Mouse (Mus musculus) C2C12 (cell line): ENCODE results near the gene Chrna3. TPM values are rescaled to one million over a fixed set of nuclear protein-coding genes. Genes with fewer than 3 reads are reported as not detected.

ENCODE experiments used
- H3K27me3 ChIP-seq: one replicate; pipeline ENCODE4 v1.6.1; 2011; ENCODE audit not compliant: control insufficient read depth, insufficient read depth, insufficient read length
- H3K36me3 ChIP-seq: one replicate; pipeline ENCODE4 v1.6.1; 2011; ENCODE audit not compliant: control insufficient read depth, insufficient read depth
- H3K4me3 ChIP-seq: one replicate; pipeline ENCODE4 v1.5.1; 2011; ENCODE audit warnings: mild to moderate bottlenecking, control low read depth; ENCODE audit not compliant: poor library complexity, insufficient read depth, severe bottlenecking
- H3K79me2 ChIP-seq: one replicate; pipeline ENCODE4 v1.6.1; 2011; ENCODE audit not compliant: control insufficient read depth, insufficient read depth
- H3K79me3 ChIP-seq: one replicate; pipeline ENCODE4 v1.6.1; 2011; ENCODE audit warnings: low read depth, control low read depth
- H3ac ChIP-seq: one replicate; pipeline ENCODE3; 2011; ENCODE audit warnings: low read depth; ENCODE audit not compliant: control insufficient read depth, insufficient read length
- CEBPB ChIP-seq: IDR thresholded peaks from one replicate; pipeline ENCODE4 v1.6.1; 2011; ENCODE audit warnings: low read depth, mild to moderate bottlenecking, control low read depth, moderate library complexity
- CTCF ChIP-seq: IDR thresholded peaks from one replicate; pipeline ENCODE4 v1.5.1; 2011; ENCODE audit not compliant: control insufficient read depth, insufficient read depth, insufficient read length
- FOSL1 ChIP-seq: IDR thresholded peaks from one replicate; pipeline ENCODE4 v1.8.0; 2011; ENCODE audit warnings: mild to moderate bottlenecking, low read length; ENCODE audit not compliant: poor library complexity, insufficient read depth, severe bottlenecking
- MAX ChIP-seq: IDR thresholded peaks from one replicate; pipeline ENCODE4 v1.6.1; 2011; ENCODE audit warnings: mild to moderate bottlenecking, control low read depth
- MYOD1 ChIP-seq: IDR thresholded peaks from one replicate; pipeline ENCODE4 v1.6.1; 2011; ENCODE audit warnings: low read depth; ENCODE audit not compliant: control insufficient read depth, insufficient read length
- MYOG ChIP-seq: IDR thresholded peaks from one replicate; pipeline ENCODE4 v1.6.1; 2011; ENCODE audit not compliant: control insufficient read depth, insufficient read length; ENCODE audit errors: extremely low read depth
- USF1 ChIP-seq: IDR thresholded peaks from one replicate; pipeline ENCODE4 v1.6.1; 2011; ENCODE audit warnings: low read depth, mild to moderate bottlenecking, control low read depth, moderate library complexity
- polyA plus RNA-seq: library from polyadenylated mRNA; unstranded; fragments of >200 nt; fragmentation: generic; extraction: Trizol; gene quantifications from one replicate; pipeline ENCODE4 v1.2.1, GENCODE M21; 2012; ENCODE audit warnings: missing spikeins

Chrna3 gene
- polyA plus RNA-seq, 1 experiment: not detected

GRCm38 (mm10) chr9:55003609-55004008 lies 22.8 kb downstream of the Chrna3 start:
- no peaks in the 10 kb centered on the region for H3K36me3 ChIP-seq
- H3K79me2 ChIP-seq: no peaks in the 10 kb centered on the region
- no peak overlapping the region for H3K4me3 ChIP-seq
- TF ChIP-seq MYOG: no peak
- no peak for TF ChIP-seq CTCF
- no peak for TF ChIP-seq FOSL1
- TF ChIP-seq MYOD1: no peak
- no peak for TF ChIP-seq MAX
- TF ChIP-seq USF1: no peak
- TF ChIP-seq CEBPB: no peak
- H3K79me3 ChIP-seq: no peaks in the 10 kb centered on the region
- H3ac ChIP-seq: no peak overlapping the region
- H3K27me3 ChIP-seq: no peaks in the 10 kb centered on the region

GRCm38 (mm10) chr9:54995645-54996044 lies 30.7 kb downstream of the Chrna3 start:
- H3K27me3 ChIP-seq: no peaks in the 10 kb centered on the region
- no peak for TF ChIP-seq FOSL1
- TF ChIP-seq USF1: no peak
- TF ChIP-seq MAX: no peak
- no peak for TF ChIP-seq CEBPB
- no peak for TF ChIP-seq CTCF
- no peak for TF ChIP-seq MYOG
- TF ChIP-seq MYOD1: no peak
- H3K36me3 ChIP-seq: no peaks in the 10 kb centered on the region
- no peaks in the 10 kb centered on the region for H3K79me2 ChIP-seq
- H3K79me3 ChIP-seq: no peaks in the 10 kb centered on the region
- no peak overlapping the region for H3K4me3 ChIP-seq
- no peak overlapping the region for H3ac ChIP-seq

- no peaks in the 10 kb centered on the region for H3K36me3 ChIP-seq
- no peaks in the 10 kb centered on the region for H3K79me2 ChIP-seq
- TF ChIP-seq MYOD1 (no peak), MAX (no peak), USF1 (no peak), FOSL1 (no peak), MYOG (no peak), CEBPB (no peak), CTCF (no peak)
- no peaks in the 10 kb centered on the region for H3K79me3 ChIP-seq
- no peak overlapping the region for H3ac ChIP-seq
- no peaks in the 10 kb centered on the region for H3K27me3 ChIP-seq
- no peak overlapping the region for H3K4me3 ChIP-seq
Measured at GRCm38 (mm10) chr9:54994381-54994780, 32.0 kb downstream of the Chrna3 start.

- Histone ChIP-seq H3K27me3 (no peaks in the 10 kb centered on the region), H3K36me3 (no peaks in the 10 kb centered on the region), H3ac (no peak overlapping the region), H3K79me3 (no peaks in the 10 kb centered on the region), H3K4me3 (no peak overlapping the region), H3K79me2 (no peaks in the 10 kb centered on the region)
- TF ChIP-seq MYOG: no peak
- no peak for TF ChIP-seq USF1
- no peak for TF ChIP-seq MYOD1
- TF ChIP-seq CTCF: no peak
Measured at GRCm38 (mm10) chr9:54990362-54990761, 36.0 kb downstream of the Chrna3 start.

- Histone ChIP-seq H3K79me2 (no peaks in the 10 kb centered on the region), H3K27me3 (peaks cover 29% of the 10 kb centered on the region), H3K36me3 (no peaks in the 10 kb centered on the region), H3K79me3 (no peaks in the 10 kb centered on the region), H3ac (no peak overlapping the region), H3K4me3 (no peak overlapping the region)
- TF ChIP-seq MAX: no peak
- TF ChIP-seq FOSL1: no peak
- TF ChIP-seq CEBPB: no peak
- no peak for TF ChIP-seq CTCF
- no peak for TF ChIP-seq USF1
- TF ChIP-seq MYOG: no peak
- TF ChIP-seq MYOD1: no peak
Measured at GRCm38 (mm10) chr9:54982401-54982800, 44.0 kb downstream of the Chrna3 start.
